In the genomic region with DNA sequence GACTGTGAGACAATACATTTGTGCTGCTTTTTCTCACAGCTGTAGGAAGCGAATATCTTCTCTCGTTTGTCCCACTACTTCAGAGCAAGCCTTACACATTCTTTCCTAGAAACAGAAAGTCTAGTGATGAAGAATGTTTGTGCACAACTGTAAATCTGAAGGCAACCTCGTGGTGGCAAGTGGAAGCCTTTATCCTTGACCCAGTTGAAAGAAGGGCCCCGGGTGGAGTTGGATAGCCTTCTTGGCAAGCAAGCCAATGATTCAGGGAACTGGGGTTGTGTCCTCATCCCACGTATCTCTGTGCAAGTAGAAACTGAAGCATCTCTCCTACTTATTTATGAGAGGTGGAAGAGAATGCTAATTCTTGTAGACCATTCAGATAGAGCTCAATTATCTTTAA, we compare ENCODE assay signal across 20 mouse cellular contexts.
A peak's percentile ranks its signal among the peaks of the same experiment; 100 is the strongest.
DNase-seq lines count a peak whose midpoint lies in the region; ATAC-seq lines count a peak whose summit lies in the region.
"Had no signal": no experiment of that assay in that cellular context is flagged by ENCODE, and none has a peak within 500 bp of the region (broad histone marks: within the 10 kb centered on the region; RNA-seq: fewer than 3 reads in every experiment).

No protein-coding gene starts in this region.

- H3K4me1 ChIP-seq in intestine, embryonic 15.5 days (replicated peaks) = no peaks in the 10 kb centered on the region
- H3K4me1 ChIP-seq: hindbrain, embryonic 15.5 days; limb, embryonic 10.5 days; neural tube, embryonic 12.5 days had no signal

- H3K27ac ChIP-seq in intestine, embryonic 15.5 days = no peak overlapping the region
- H3K27ac ChIP-seq: heart, adult 2 months; hindbrain, embryonic 15.5 days; layer of hippocampus, adult 2 months; limb, embryonic 10.5 days; neural tube, embryonic 12.5 days had no signal

- no peaks in the 10 kb centered on the region for H3K36me3 ChIP-seq in intestine, embryonic 15.5 days
- H3K36me3 ChIP-seq: hindbrain, embryonic 15.5 days; limb, embryonic 10.5 days; neural tube, embryonic 12.5 days had no signal

- H3K9ac ChIP-seq in intestine, embryonic 15.5 days = no peak overlapping the region
- H3K9ac ChIP-seq: hindbrain, embryonic 15.5 days; neural tube, embryonic 12.5 days had no signal

- no peak for ATAC-seq in intestine, embryonic 15.5 days
- ATAC-seq: CD4-positive, CD25-positive, alpha-beta regulatory T cell, adult 4 months; forebrain, embryonic 16.5 days had no signal

- H3K27me3 ChIP-seq in intestine, embryonic 15.5 days (replicated peaks) = no peaks in the 10 kb centered on the region
- H3K27me3 ChIP-seq: hindbrain, embryonic 15.5 days; neural tube, embryonic 12.5 days had no signal

- DNase-seq in gastrocnemius, adult 18-20 months (ENCODE audit: low spot score) = peak; percentile 42
- DNase-seq in gastrocnemius, postnatal 10 days = no peak
- peak; percentile 9 for DNase-seq in testis, postnatal 14 days (ENCODE audit: low spot score)
- no peak for DNase-seq in testis, postnatal 10 days (ENCODE audit: low spot score)
- DNase-seq in adrenal gland, postnatal 36 days = peak; percentile 54 to 66
- DNase-seq in thymus, postnatal 36 days = no peak
- no peak for DNase-seq in frontal cortex, postnatal 14 days (ENCODE audit: low spot score in 2 of 2)
- DNase-seq: liver; lung, postnatal 4 days; midbrain, embryonic 14.5 days; spleen, adult 18-20 months; thymus, postnatal 14 days had no signal

- H3K4me3 ChIP-seq in intestine, embryonic 15.5 days (replicated peaks) = no peak overlapping the region
- H3K4me3 ChIP-seq: heart, adult 2 months; hindbrain, embryonic 15.5 days; layer of hippocampus, adult 2 months; limb, embryonic 10.5 days; neural tube, embryonic 12.5 days had no signal

- no peak overlapping the region for H3K4me2 ChIP-seq in intestine, embryonic 15.5 days (replicated peaks)
- H3K4me2 ChIP-seq: hindbrain, embryonic 15.5 days; neural tube, embryonic 12.5 days had no signal

- no peaks in the 10 kb centered on the region for H3K9me3 ChIP-seq in intestine, embryonic 15.5 days
- H3K9me3 ChIP-seq: hindbrain, embryonic 15.5 days; limb, embryonic 10.5 days; neural tube, embryonic 12.5 days had no signal

- WGBS in intestine, embryonic 15.5 days = 77% methylated on average over 5 of the region's 5 CpGs

Comparison
In these comparisons a context has a peak if more than half of its experiments do, and no peak if none do; other contexts are left out.
1. DNase-seq: peak in gastrocnemius, adult 18-20 months (single experiment), testis, postnatal 14 days (single experiment) and adrenal gland, postnatal 36 days (2 of 2); none in gastrocnemius, postnatal 10 days (single experiment), testis, postnatal 10 days (single experiment), thymus, postnatal 36 days (0 of 2) and frontal cortex, postnatal 14 days (0 of 2).